Mouse (Mus musculus) lung, embryonic 14.5 days (tissue): ENCODE data around the gene Pmp22. TPM values are rescaled to one million over a fixed set of nuclear protein-coding genes. Genes with fewer than 3 reads are reported as not detected.

Experiments
- ATAC-seq: fragments of 200-750 bp; cut with Nextera tagmentation; 2 replicates; pipeline ENCODE4 v1.8.0; 2017; ENCODE audit warnings: mild to moderate bottlenecking, moderate TSS enrichment, moderate library complexity; ENCODE audit not compliant: insufficient read depth
- DNase-seq: peaks from one replicate; pipeline ENCODE4 v3.0.0-alpha.2; 2015
- H3K27ac ChIP-seq: fragments of 300-500 bp; sonication (generic); 2 replicates; pipeline ENCODE4 v1.5.1; 2014; ENCODE audit warnings: low read depth, mild to moderate bottlenecking, moderate library complexity
- H3K27me3 ChIP-seq: fragments of 300-500 bp; sonication (generic); 2 replicates; pipeline ENCODE4 v1.6.1; 2014; ENCODE audit warnings: low read length, control low read depth; ENCODE audit not compliant: insufficient read depth
- H3K36me3 ChIP-seq: fragments of 300-500 bp; sonication (generic); 2 replicates; pipeline ENCODE4 v1.6.1; 2014; ENCODE audit warnings: control low read depth; ENCODE audit not compliant: insufficient read depth
- H3K4me1 ChIP-seq: fragments of 300-500 bp; sonication (generic); 2 replicates; pipeline ENCODE4 v1.6.1; 2014; ENCODE audit warnings: antibody characterized with exemption, control low read depth; ENCODE audit not compliant: insufficient read depth
- H3K4me2 ChIP-seq: fragments of 300-500 bp; sonication (generic); 2 replicates; pipeline ENCODE4 v1.6.1; 2014; ENCODE audit warnings: mild to moderate bottlenecking
- H3K4me3 ChIP-seq: fragments of 300-500 bp; sonication (generic); 2 replicates; pipeline ENCODE4 v1.5.1; 2014; ENCODE audit warnings: low read depth, low read length
- H3K9ac ChIP-seq: fragments of 300-500 bp; sonication (generic); 2 replicates; pipeline ENCODE4 v1.6.1; 2014
- H3K9me3 ChIP-seq: fragments of 300-500 bp; sonication (generic); 2 replicates; pipeline ENCODE4 v1.6.1; 2016; ENCODE audit warnings: low read depth, low read length, control low read depth
- CTCF ChIP-seq: IDR thresholded peaks from 2 replicates; pipeline ENCODE4 v1.5.1; 2016; ENCODE audit warnings: antibody characterized with exemption, low read depth
- WGBS: fragments of 180-500 bp; shearing (Covaris S2); extraction: QIAGEN DNeasy Blood & Tissue Kit; methylation state at CpG from one replicate; pipeline ENCODE4 v1.1.7; 2014; 5-methylcytosine and 5-hydroxymethylcytosine counted together
- polyA plus RNA-seq: library from polyadenylated mRNA; unstranded; fragments of >200 nt; fragmentation: Nextera tagmentation; extraction: Ambion mirVana; gene quantifications from 2 replicates; pipeline ENCODE4 v1.2.1, GENCODE M21; 2014

Gene Pmp22
- polyA plus RNA-seq, 1 experiment from 2014 or later, result 223 TPM

GRCm38 (mm10) chr11:63125832-63126456 is 2.8 kb upstream of the Pmp22 start:
- DNase-seq (peak; percentile 62), ATAC-seq (peak; percentile 5; the same call in 1 of the 2 replicates)
- Histone ChIP-seq H3K9me3 (no peaks in the 10 kb centered on the region), H3K4me2 (no peak overlapping the region), H3K9ac (no peak overlapping the region), H3K4me1 (peaks cover 17% of the 10 kb centered on the region), H3K4me3 (no peak overlapping the region), H3K36me3 (no peaks in the 10 kb centered on the region), H3K27me3 (peaks cover 5% of the 10 kb centered on the region; the same call in 1 of the 2 replicates), H3K27ac (peak overlapping the region; percentile 37; the same call in 1 of the 2 replicates)
- no peak for TF ChIP-seq CTCF
- WGBS, result 48% methylated on average over 5 of the region's 5 CpGs

- no peak for TF ChIP-seq CTCF
- Histone ChIP-seq H3K4me2 (no peak overlapping the region), H3K36me3 (no peaks in the 10 kb centered on the region), H3K4me3 (no peak overlapping the region), H3K9ac (no peak overlapping the region), H3K9me3 (no peaks in the 10 kb centered on the region), H3K27ac (no peak overlapping the region), H3K27me3 (peaks cover 12% of the 10 kb centered on the region), H3K4me1 (peaks cover 17% of the 10 kb centered on the region)
- no peak for ATAC-seq
- DNase-seq, result no peak
- WGBS, result 67% methylated on average over 8 of the region's 8 CpGs
These were observed 1.8 kb upstream of the Pmp22 start for GRCm38 (mm10) chr11:63126976-63127375.

DNA sequence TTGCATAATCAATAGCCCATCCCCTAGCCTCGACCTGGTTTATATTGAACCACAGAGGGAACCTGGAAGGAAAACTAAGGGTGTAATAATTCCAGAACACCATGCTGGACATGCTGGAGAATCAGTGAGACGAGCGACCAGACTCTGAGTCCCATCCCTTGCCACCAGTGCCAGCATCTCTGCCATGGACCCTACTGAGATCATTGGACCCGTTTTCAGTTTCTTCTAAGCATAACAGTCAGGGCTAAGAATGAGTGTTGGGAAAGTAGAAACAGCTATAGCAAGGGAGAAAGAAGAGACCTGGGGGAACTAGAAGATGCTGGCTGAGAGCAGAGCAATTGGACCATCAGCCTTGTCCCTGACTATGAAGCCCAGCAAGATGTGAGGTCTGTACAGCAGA is 1.3 kb upstream of the Pmp22 start:
- Histone ChIP-seq H3K4me1 (peaks cover 17% of the 10 kb centered on the region), H3K36me3 (no peaks in the 10 kb centered on the region), H3K4me3 (no peak overlapping the region), H3K27ac (no peak overlapping the region), H3K27me3 (peaks cover 17% of the 10 kb centered on the region), H3K9ac (no peak overlapping the region), H3K9me3 (no peaks in the 10 kb centered on the region), H3K4me2 (no peak overlapping the region)
- WGBS, result 85% methylated on average over 4 of the region's 4 CpGs
- ATAC-seq, result no peak
- TF ChIP-seq CTCF, result no peak
- no peak for DNase-seq

DNA sequence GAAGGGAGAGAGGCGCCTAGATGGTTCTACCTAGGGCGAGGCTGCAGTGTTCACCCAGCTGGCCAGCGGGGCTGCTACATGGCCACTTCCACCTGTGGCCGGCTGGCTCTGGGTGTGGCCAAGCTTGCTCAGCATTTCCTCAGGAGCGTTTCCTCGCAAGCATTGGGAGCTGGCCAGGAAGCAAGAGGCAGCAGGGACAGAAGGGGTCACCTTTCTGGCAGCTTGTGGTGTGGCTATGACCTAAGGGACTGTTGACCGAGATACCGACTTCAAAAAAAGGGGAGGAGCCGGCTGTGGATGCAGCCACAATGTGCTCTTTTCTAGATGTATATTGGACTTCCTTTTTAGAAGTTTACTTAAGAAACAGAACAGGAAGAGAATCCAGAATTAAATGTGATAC is 593 bp downstream of the Pmp22 start:
- Histone ChIP-seq H3K27ac (no peak overlapping the region), H3K36me3 (peaks cover 7% of the 10 kb centered on the region), H3K4me3 (no peak overlapping the region), H3K9me3 (no peaks in the 10 kb centered on the region), H3K9ac (no peak overlapping the region), H3K4me1 (peaks cover 21% of the 10 kb centered on the region), H3K27me3 (peaks cover 20% of the 10 kb centered on the region), H3K4me2 (peak overlapping the region; percentile 82; the same call in 1 of the 2 replicates)
- WGBS, result 24% methylated on average over 9 of the region's 9 CpGs
- ATAC-seq (no peak), DNase-seq (peak; percentile 31)
- no peak for TF ChIP-seq CTCF

DNA sequence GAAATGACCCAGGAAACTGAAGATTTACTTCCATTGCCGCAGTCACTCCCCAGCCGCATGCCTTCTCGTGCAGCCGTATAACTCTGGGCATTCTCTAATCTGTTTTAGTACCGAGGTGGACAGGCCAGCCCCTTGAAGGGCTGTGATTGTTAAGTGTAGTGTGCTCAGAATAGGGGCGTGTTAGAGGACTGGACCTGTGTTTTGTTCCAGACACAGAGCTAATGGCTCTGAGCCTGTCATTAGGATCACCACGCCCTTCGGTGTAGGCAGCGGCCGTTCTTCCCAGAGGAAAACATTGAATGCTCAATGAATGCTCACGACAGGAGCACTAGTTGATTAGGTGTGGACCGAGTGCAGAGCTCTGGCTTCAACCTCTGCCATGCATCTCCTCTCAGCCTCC is 1.1 kb downstream of the Pmp22 start:
- Histone ChIP-seq H3K4me3 (no peak overlapping the region), H3K9me3 (no peaks in the 10 kb centered on the region), H3K9ac (no peak overlapping the region), H3K27ac (no peak overlapping the region), H3K27me3 (peaks cover 20% of the 10 kb centered on the region), H3K4me2 (peak overlapping the region; percentile 82; the same call in 1 of the 2 replicates), H3K36me3 (peaks cover 12% of the 10 kb centered on the region), H3K4me1 (peaks cover 26% of the 10 kb centered on the region)
- ATAC-seq (no peak), DNase-seq (no peak)
- WGBS, result 36% methylated on average over 12 of the region's 12 CpGs
- TF ChIP-seq CTCF, result no peak

DNA sequence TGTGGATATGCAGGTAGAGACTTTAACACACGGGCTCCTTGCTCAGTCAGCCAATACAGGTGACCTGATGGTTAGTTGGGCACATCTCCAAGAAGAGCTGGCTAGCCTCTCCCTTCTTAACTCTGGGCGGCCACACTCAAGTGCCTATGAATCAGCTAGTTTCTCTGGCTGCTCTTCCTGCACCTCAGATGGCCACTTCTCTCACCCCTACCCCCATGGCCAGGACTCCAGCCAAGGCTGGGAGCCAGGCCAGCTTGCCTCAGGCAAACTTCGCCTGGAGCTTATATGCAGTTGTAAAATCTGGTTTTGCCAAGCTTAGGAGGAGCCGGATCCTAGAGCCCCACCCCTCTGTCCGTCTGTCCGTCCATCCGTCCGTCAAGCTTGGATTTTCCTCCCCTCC is 1.7 kb downstream of the Pmp22 start:
- H3K4me2 ChIP-seq, result peak overlapping the region; percentile 82
- DNase-seq, result peak; percentile 86
- H3K27ac ChIP-seq, result peak overlapping the region; percentile 96; the same call in 1 of the 2 replicates
- peak overlapping the region; percentile 56 for H3K4me3 ChIP-seq
- peaks cover 32% of the 10 kb centered on the region for H3K4me1 ChIP-seq
- H3K27me3 ChIP-seq, result peaks cover 20% of the 10 kb centered on the region
- H3K9me3 ChIP-seq, result no peaks in the 10 kb centered on the region
- TF ChIP-seq CTCF, result no peak
- 26% methylated on average over 8 of the region's 8 CpGs for WGBS
- peak; percentile 37 for ATAC-seq
- peaks cover 15% of the 10 kb centered on the region for H3K36me3 ChIP-seq
- no peak overlapping the region for H3K9ac ChIP-seq

DNA sequence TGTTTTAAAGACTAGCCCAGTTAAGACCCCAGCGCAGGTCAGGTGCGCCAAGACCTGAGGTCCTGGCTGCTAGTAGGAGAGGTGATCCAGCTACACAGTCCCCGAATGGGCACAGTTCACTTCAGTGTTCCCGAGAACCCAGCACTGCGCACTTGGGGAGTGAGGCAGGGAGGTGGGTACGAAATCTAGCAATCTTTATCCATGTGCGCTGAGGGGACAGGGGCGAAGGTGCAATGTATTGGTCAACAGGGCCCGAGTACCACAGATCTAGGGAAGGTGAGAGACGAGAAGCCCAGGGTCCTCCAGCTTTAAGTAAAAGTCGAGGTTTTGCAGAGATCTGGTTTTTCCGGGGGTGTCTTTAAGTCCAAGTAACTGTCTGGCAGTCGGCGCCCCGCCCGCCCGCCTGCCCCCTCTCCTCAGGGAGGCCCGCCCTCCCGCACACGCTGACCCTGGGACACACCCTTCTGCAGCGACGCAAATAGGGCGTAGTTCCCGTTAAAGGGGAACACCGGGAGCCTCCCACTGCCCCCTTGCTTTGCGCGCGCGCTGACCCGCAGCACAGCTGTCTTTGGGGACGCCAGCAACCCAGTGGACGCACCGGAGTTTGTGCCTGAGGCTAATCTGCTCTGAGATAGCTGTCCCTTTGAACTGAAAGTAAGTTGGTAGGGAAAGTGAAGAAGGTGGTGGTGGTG is 2.4 kb downstream of the Pmp22 start:
- Histone ChIP-seq H3K9me3 (no peaks in the 10 kb centered on the region), H3K36me3 (peaks cover 19% of the 10 kb centered on the region), H3K4me2 (peak overlapping the region; percentile 82), H3K4me1 (peaks cover 37% of the 10 kb centered on the region), H3K27me3 (peaks cover 20% of the 10 kb centered on the region), H3K4me3 (peak overlapping the region; percentile 56), H3K9ac (peak overlapping the region; percentile 74), H3K27ac (peak overlapping the region; percentile 96)
- DNase-seq (peak; percentile 82), ATAC-seq (peak; percentile 50)
- TF ChIP-seq CTCF, result no peak
- WGBS, result 3% methylated on average over 33 of the region's 33 CpGs
